Mouse (Mus musculus) retina, embryonic 14.5 days (tissue): Measurements from ENCODE around the gene Sept9.
A peak's percentile ranks its signal among the peaks of the same experiment; 100 is the strongest.

Source experiments
- DNase-seq: peaks from one replicate; pipeline ENCODE4 v3.0.0-alpha.2; 2015; ENCODE audit warnings: low spot score

Gene Sept9

DNA sequence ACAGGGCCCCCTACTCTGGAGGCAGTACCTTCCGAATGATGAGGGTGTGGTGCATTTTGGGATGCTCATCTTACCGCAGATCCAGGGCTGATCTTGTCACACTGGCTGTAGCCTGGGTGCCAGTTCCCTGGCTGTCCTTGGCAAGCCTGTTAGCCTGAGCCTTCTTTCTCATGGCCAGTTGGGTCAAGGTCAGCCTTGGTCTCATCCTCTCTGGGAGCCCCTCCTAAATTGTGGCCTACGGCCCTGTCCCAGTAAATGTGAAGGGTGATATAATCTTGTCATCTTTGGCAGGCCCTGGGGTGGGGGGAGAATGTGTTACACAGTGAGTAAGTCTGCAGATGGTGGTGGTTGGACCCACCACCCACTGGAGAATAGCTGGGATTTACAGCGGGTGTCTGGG lies 147.8 kb downstream of the Sept9 start:
- no peak for DNase-seq

DNA sequence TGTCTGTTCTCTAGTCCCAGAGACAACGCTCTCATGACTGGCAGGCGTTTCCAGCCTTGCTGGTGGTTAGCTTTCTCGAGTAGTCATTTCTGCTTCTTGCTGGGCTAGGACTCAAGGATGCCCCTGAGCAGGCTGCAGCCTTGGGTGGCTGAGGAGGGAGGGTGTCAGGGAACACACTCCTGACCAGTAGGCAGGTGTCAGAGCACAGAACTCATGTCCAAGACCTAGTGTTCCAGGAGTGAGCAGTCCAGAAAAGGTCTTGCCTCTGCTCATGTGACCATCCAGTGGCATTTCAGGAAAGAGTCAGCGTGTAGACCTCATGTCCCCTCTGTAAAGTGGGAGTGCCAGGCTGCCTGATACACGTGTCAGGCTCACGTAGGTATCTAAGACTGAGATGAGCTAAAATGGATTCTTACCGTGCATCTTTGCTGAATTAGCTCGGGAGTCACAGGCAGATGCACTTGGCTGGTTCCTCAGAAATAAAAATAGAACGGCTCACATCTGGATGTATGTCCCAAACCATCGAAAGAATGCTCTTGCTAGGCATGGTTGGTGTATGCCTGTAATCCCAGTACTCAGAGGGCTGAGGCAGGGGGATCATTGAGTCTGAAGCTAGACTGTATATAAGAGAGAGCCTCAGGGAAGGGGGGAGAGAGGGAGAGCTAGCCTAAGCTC lies 149.1 kb downstream of the Sept9 start:
- DNase-seq = no peak

DNA sequence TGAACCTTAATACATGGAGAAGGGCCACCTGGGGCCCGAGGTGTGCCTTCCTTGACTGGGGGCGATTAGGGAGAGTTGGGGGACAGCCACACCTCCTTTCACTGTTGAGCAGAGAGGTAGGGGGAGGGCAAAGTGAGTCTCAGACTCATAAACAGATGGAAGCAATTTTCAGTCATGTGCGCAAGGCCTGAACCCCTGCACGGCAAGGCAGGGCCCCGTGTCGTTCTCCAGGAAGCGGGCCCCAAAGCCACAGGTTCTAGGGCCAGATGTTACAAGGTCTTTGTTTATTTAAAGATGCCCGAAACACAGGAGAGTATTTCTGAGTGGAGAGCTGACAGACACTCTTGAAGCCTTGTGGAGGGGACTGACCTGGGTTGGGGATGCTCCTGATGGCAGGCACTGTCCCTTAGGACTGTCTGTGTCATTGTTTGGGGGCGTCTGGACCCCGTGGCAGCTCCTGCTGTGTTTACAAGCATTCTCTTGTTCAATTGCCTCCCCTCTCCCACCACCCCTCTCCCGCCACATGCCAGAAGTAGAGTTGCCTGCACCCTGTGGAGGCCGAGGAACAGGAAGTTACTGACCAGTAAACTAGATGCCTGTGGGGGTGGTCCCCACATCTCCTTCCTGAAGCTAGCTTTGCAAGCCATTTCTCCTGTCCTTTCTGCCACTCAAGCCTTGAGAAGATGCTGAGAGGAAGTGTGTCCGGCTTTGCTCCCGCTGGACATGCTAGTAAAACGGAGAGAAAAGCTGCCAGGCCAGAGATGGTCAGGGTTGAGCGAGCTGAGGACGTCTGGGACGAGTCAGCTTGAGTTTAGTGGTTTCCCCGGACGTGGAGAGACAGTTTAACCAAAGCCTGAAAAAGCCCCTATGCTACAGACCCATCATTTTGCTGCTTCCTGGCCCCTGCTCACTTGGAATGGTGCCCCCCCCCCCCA lies 150.2 kb downstream of the Sept9 start:
- DNase-seq = no peak

DNA sequence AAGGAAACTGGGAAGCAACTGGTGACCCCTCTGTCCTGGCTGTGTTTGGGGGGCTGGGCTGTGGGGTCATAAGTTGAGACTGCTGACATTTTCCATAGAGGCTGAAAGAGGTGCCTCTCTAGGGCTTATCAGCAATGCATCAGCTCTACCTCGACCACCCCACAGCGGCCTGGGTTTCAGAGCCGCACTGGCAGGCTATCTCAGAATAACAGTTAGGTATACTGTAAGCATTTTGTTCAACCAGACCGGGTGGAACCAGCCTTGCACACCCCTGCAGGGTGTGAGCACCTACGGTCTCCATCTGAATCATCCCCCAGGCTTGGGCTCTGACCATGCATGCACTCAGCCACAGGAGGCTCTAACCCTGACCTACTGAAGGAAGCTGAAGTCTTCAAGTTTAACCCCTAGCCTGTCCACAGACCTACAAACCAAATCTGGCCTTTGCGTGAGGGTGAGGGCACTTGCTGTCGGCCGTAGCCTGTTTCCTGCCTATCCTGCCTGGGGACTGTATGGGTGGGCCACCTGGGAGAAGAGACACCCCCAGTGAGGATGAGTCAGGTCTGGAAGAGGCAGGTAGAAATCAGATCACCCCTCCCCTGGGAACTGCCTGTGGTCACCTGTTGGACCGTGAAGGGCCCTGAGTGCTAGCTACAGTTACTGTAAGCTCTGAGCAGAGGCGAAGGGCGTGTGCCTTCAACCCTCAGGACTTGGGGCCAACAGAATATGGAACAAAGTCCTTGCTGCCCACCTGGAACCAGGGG lies 151.2 kb downstream of the Sept9 start:
- no peak for DNase-seq

DNA sequence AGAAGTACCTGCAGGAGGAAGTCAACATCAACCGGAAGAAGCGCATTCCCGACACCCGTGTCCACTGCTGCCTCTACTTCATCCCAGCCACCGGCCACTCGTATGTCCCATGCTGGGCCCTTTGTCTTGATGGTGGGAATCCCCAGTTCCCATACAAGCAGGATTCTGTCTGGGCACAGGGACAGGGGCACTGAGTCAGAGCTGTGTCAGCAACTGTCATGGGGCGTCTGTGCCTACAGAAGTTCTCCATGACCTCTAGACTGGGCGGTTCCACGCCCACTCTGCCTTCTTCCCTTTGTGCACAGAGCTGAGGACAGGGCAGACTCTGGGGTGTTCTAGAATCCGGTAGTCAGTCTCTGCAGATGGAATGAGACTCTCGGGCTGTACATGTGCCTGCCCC lies 153.7 kb downstream of the Sept9 start:
- DNase-seq = no peak

DNA sequence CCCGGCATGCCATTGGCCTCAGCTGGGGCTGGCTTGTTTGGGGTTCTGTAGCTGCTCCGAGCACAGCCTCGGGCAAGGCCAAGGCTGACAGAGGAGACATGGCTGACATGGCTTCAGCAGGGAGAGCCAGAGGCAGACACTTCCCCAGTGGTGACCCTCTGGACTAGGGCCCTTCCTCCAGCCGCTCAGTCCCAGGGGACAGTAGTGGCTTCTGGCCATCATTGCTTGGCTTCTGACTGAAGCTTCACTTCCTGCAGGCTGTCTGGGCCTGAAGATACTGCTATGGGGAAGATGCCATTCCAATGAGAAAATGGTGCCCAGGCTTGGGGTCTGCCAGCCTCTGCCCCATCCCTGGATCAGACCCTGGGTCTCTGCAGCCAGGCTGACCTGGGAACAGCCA lies 154.6 kb downstream of the Sept9 start:
- no peak for DNase-seq

DNA sequence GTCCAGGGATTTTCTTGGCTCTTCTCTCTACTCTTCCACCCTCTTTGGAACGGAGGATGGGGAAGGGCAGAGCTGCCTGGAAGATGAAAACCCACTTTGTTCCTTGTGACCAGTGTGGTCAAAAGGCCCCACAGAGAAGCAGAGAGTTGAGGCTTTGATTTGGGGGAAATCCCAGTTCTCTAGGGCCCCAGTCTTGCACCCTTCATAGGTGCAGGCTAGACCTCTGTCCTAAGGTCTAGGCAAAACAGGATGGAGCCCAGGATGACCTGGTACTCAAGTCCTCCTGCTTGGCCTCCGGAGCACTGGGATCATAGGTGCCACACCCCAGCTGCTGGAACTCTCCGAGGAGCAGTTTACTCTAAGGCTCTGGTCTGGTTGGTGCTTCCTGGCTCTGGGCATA lies 157.5 kb downstream of the Sept9 start:
- DNase-seq = no peak

DNA sequence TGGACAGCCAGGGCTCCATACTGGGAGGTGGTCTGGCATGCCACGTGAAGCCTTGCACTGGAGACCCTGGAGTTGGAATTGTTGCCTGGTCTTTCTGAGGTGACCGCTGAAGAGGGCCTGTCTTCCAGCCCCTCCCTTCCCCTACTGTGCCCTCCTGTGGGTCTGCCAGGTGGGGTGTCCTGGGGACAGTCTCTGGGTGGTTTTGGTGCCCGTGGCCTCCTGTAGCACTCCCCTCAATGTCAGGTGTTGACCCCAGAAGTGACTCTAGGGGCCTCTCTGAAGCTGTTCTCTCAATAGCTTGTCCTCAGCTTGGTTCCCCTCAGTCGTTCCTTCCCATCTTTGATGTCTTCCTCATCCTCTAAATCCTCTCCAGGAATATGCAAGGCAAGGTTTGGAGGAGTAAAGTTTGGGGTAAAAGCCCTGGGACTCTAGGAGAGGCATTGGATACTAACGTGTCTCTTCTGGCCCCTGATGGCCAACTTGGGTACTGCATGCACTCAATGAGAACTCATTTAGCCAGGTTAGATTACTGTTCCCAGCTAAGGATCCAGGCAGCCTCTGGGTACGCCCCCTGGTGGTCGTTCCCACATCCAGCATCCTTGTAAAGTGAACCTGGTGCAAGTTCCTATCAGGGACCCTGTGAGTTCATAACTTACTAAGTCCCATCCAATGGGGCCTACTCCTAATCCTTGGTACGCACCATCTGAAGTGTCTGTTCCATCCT lies 158.6 kb downstream of the Sept9 start:
- DNase-seq = peak; percentile 100

DNA sequence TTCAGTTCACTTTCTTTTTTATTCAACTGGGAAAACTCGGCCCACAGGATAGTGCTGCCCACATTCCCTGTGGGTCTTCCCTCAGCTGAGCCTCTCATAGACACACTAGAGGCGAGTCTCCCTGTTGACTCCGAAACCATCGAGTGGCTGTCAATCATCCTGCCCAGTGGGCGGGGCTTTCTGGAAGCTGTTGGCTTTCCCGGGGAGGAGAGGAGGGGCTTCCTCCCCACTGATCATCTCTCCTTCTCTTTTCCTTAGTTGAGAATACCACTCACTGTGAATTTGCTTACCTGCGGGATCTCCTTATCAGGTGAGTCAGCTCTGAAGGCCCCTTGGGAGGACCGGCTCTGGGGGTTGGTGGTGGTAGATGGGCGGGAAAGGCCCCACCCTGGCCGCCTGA lies 159.7 kb downstream of the Sept9 start:
- no peak for DNase-seq

DNA sequence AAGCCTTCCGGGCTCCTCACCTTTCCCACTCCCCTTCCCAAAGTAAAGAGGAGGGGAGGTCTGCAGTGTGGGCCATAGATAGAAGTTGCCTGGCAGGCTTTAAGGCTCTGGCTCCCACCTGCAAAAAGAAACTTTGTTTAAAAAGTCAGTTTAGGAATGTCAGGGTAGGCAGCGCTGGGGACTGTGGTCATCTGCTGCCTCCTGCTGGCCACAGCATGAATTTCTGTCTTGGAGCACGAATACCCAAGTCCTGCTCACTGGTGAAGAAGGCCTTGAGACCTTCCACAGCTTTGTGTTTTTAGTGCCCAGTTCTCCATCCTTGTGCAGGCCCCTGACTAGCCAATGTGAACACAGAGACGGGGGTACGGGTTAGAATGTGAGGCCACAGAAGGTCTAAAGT lies 160.4 kb downstream of the Sept9 start:
- DNase-seq = peak; percentile 82

DNA sequence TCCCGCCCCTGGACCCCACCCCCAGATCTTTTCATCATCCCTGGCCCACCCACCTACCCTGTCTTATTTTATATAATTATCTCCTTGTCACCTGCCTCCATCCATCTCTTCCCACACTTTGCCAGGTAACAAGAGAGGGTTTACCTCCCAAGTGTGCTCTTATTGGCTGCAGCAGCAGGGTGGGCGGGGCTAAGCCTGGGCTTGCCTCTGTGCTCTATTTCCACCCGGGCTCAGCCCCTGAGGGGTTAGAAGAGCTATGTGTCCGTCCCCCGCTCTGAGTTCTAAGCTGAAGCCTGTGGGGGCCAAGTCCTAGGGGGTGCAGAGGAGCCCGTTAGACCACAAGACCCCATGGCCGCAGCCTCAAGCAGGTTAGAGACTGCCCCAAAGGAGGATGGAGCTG lies 161.1 kb downstream of the Sept9 start:
- DNase-seq = no peak

DNA sequence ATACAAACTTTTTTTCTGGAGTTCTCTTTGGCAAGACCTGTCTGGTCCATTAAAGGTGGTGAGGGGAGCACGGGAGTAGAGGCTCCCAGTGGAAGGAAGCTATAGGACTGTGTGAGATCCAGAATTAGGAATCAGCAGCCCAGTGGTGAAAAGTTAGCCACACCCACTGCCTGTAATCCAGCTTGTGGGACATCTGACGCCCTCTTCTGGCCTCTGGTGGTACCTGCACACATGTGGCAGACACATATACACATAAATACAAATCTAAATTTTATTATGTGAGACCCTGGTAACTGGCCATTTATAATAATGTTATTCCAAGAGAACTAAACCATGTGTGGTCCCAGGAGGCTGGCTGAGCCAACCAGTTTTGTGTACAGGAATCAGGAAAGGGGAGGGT lies 162.8 kb downstream of the Sept9 start:
- no peak for DNase-seq

DNA sequence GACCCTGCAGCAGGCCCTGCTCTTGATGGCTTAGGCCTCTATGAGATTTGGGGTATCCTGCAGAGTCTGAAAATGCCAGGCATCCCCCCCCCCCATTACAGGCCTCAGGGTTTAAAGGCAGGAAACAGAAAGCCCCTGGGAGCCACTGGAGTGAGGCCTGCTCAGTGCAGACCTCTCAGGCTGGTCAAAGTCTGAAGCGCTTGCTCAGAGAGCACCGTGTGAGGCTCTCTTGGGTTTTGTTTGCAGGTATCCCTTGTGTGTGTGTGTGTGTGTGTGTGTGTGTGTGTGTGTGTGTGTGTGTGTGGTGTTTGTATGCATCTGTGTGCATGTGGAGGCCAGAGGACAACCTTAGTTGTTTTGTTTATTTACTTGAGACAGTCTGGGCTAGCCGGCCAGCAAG lies 164.5 kb downstream of the Sept9 start:
- DNase-seq = no peak

DNA sequence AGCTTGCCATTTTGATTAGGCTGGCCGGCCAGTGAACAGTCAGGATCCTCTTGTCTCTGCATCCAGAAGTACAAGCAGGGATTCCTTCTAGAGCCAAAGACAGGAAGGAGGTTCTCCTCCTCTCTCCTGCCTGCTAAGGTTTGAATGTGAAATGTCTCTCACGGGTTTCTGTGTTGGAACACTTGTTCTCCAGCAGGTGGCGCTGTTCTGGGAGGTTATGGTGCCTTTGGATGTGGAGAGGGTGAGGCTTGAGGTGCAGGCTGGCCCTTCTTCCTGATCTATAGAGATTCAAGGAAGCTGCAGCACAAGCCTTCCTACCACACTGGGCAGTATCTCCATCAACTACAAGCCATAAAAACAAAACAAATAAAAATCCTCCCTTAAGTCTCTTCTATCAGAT lies 167.0 kb downstream of the Sept9 start:
- peak; percentile 62 for DNase-seq

DNA sequence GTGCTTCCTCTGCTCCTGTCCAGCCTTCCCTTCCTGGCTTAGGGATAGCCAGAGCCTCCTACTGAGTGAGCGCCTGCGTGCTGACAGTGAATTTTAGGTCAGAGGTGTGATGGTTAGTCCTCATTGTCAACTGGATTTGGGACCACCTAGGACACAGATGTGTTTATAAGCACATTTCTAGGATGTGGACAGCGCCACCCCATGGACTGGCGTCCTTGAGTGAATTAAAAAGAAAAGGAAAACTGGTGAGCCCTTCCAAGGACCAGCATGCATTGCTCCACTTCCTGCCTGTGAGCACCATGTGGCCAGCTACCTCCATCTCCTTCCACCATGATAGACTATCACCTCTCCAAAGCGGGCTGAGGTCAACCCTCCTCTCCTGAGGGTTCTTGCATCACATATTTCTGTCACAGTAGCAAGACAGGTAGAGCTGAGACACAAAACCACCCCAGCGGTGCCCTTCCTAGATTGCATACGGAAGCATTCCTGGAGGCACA lies 167.4 kb downstream of the Sept9 start:
- no peak for DNase-seq

DNA sequence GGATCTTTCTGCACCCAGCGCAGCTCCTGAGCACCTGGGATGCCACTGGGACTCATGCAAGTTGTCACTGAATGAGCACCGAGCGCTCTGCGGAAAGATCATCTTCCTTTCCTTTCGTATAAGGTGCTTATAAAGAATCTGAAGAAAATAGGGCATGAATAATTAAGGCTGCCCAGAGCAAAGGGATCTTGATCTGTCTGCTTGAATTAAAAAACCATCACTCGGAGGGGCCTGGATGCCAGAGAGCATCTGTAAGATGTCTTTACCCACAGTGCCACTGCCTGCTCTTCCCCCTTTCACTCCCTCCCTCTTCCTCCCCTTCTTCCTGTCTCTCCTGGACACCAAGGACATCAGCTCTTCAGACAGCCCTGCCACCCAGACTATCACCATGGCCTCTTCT lies 168.5 kb downstream of the Sept9 start:
- DNase-seq = no peak

DNA sequence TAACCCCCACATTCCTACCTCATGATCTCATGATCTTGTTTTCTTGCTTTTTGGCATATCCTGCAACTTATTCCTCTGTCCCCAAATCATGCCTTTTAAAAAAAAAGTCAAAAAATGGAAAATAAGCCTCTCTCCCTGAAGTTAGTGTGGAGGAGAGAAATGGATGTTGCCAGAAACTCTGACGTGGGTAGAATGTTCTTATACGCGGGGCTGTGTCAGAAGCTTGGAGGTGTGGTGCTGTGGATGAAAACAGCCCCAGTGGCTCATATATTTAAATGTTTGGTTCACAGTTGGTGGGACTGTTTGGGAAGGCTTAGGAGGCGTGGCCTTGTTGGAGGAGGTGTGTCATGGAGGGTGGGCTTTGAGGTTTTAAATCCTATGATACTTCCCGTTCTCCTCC lies 169.9 kb downstream of the Sept9 start:
- DNase-seq = no peak

DNA sequence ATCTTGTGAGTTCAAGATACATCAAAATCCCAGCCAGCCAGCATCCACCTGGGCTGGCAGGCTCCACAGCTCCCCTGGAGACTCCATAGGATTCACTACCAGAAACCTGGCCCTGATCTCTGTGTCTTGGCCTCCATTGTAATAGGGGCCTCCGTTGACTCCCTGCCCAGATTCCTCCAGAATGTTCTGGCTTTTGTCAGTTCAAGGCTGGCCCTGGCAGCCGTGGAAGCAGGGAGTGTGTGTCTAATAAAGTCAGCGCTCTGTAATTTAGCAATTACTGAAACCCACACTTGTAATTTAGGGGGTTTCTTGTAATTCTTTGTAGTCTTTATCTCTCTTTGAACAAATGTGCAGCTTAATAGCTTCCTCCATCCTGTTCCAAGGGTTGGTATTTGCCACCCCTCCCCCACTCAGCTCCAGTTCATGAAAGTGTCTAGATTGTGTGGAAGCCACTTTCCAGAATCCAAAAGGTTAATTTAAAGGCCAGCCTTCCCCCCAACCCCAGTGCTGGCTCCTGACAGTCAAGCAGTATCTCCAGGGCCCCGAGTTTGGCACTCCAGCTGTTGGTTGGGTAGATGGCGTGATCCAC lies 170.9 kb downstream of the Sept9 start:
- DNase-seq = no peak

DNA sequence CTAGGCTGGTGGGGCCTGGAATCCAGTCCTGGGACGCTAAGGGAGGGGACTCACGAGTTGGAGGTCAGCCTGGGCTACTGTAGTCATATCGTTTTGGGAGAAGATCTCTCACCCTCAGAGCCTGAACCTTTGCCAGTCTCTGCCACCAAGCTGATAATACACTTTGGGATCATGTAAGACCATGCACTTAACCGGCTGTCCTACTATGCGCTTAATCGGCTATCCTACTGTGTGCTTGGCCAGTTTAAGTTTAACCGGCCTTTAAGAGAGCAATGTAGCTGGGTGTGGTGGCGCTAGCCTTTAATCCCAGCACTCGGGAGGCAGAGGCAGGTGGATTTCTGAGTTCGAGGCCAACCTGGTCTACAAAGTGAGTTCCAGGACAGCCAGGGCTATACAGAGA lies 173.1 kb downstream of the Sept9 start:
- DNase-seq = no peak

DNA sequence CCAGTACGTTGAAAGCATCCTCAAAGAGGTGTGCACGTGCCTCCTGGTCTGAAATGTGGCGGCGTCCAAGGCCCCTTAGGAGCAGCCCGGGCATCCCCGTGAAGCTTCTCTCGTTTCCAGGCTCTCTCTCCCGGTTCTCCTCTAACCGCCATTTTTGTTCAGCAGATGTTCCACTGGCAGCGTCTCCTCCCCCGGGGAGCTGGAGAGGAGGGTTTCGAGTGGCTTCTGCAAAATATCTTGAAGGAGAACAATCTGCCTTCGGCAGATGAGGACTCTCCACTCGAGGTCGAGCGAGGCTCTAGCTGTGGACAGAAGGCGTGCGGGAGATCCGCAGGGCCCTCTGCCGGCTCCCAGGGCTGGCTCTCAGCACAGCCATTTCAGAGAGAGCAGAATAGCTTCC lies 173.7 kb downstream of the Sept9 start:
- DNase-seq = no peak

DNA sequence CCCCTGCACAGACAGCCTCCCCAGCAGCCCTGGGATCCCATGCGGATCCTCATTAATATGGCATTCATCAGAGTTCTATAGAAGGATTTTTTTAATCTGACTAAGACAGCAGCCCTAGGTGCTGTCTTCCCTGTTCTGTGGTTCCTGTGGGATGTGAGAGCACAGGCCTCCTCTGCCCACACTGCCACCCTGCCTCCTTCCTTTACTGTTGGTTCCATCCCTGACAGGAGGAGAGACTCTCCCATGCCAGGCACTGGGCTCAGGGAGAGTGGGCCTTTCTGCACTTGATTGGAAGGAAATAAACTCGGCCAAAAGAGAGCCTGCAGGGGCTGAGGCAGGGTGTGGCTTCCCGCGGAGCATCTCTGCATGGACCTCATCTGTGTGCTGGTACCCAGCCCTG lies 174.4 kb downstream of the Sept9 start:
- DNase-seq = no peak

DNA sequence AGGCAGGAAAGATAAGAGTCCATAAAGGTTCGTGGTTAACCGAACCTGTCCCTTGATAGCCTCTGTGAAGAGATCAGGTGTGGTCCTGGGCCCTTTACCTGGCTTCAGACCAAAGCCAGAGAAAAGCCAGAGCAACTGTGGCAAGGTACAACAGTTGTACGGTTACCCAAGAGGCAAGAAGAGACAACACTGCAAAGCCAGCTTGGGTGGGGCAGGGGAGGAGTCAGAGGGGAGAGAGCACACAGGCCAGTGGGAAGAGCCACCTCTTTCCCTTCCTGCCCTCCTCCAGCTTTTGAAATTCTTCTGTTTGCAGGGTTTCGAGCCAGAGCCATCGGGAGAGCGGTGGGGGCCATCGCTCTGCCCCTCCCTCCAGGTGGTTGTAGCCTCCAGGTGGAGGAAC lies 174.8 kb downstream of the Sept9 start:
- DNase-seq = no peak
